Mouse (Mus musculus): ENCODE results near the gene Hsdl2.
A peak's percentile ranks its signal among the peaks of the same experiment; 100 is the strongest.

DNA sequence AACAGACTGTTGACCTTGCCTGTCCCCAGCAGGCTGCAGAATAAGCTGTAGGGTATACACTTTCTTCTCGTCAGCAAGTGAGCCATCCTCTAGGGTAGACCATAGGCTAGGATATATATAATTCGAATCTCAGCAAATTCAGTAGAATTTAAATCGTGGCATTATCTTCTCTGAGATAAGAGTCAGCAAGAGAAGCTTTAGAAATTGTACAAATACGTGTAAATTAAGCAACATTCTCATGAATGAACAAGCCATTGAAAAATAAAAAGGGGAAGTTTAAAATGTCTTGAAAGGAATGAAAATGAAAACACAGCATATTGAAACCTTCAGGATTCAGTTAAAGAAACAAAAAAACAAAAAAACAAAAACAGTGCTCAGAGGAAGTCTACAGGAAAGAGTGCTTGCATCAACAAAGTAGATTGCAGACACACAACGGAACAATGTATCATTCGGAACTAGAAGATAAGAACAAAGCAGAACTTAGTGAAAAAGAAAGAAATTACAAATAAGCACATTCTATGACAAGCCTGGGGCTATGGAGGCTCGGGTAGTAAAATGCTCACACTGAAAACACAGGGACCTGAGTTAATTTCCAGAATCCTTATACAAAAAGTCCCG is 15.7 kb upstream of the Hsdl2 start:
- TF ChIP-seq CTCF (IDR thresholded peaks at IDR 0.05; ENCODE audit: low read depth) (no peak), EP300 (IDR thresholded peaks at IDR 0.05; ENCODE audit: low read depth) (0 out of 2 replicates have a peak, but pooled peaks have one; percentile 36)

All from liver, postnatal 0 days (tissue).